Mouse (Mus musculus) forebrain, embryonic 13.5 days (tissue): Measurements from ENCODE around the gene Stxbp2. TPM values are rescaled to one million over a fixed set of nuclear protein-coding genes. Genes with fewer than 3 reads are reported as not detected.
A peak's percentile ranks its signal among the peaks of the same experiment; 100 is the strongest.

Source experiments
- ATAC-seq: fragments of 200-750 bp; cut with Nextera tagmentation; 2 replicates; pipeline ENCODE4 v1.8.0; 2017
- H3K27ac ChIP-seq: fragments of 300-500 bp; sonication (generic); 2 replicates; pipeline ENCODE4 v1.5.1; 2015; ENCODE audit warnings: inconsistent platforms, mild to moderate bottlenecking, moderate library complexity
- H3K27me3 ChIP-seq: fragments of 300-500 bp; sonication (generic); 2 replicates; pipeline ENCODE4 v1.6.1; 2015; ENCODE audit warnings: mild to moderate bottlenecking, inconsistent platforms
- H3K36me3 ChIP-seq: fragments of 300-500 bp; sonication (generic); 2 replicates; pipeline ENCODE4 v1.6.1; 2015; ENCODE audit warnings: mild to moderate bottlenecking, inconsistent platforms; ENCODE audit not compliant: poor library complexity, severe bottlenecking
- H3K4me1 ChIP-seq: fragments of 300-500 bp; sonication (generic); 2 replicates; pipeline ENCODE4 v1.6.1; 2015; ENCODE audit warnings: inconsistent platforms
- H3K4me2 ChIP-seq: fragments of 300-500 bp; sonication (generic); 2 replicates; pipeline ENCODE4 v1.6.1; 2015; ENCODE audit warnings: inconsistent platforms, mild to moderate bottlenecking, moderate library complexity
- H3K4me3 ChIP-seq: fragments of 300-500 bp; sonication (generic); 2 replicates; pipeline ENCODE4 v1.5.1; 2015; ENCODE audit warnings: mild to moderate bottlenecking, inconsistent platforms
- H3K9ac ChIP-seq: fragments of 300-500 bp; sonication (generic); 2 replicates; pipeline ENCODE4 v1.6.1; 2015; ENCODE audit warnings: mild to moderate bottlenecking, inconsistent platforms
- H3K9me3 ChIP-seq: fragments of 300-500 bp; sonication (generic); replicated peaks from 2 replicates; pipeline ENCODE4 v1.6.1; 2016; ENCODE audit warnings: inconsistent platforms
- WGBS: fragments of 180-500 bp; shearing (Covaris S2); methylation state at CpG from one replicate; pipeline ENCODE4 v1.1.7; 2015; 5-methylcytosine and 5-hydroxymethylcytosine counted together
- polyA plus RNA-seq: library from polyadenylated mRNA; unstranded; fragments of >200 nt; fragmentation: Nextera tagmentation; extraction: Ambion mirVana; gene quantifications from 2 replicates; pipeline ENCODE4 v1.2.1, GENCODE M21; 2015

The Stxbp2 gene
- polyA plus RNA-seq, 1 experiment from 2014 or later, result 35.7 TPM

- H3K4me3 ChIP-seq, result no peak overlapping the region
- H3K27me3 ChIP-seq, result no peaks in the 10 kb centered on the region
- WGBS, result 84% methylated on average over 16 of the region's 16 CpGs
- H3K4me1 ChIP-seq, result no peaks in the 10 kb centered on the region
- H3K4me2 ChIP-seq, result no peak overlapping the region
- no peak overlapping the region for H3K27ac ChIP-seq
- H3K9ac ChIP-seq, result no peak overlapping the region
- H3K9me3 ChIP-seq, result no peaks in the 10 kb centered on the region
- H3K36me3 ChIP-seq, result peaks cover 98% of the 10 kb centered on the region
- ATAC-seq, result 0 out of 2 replicates have a peak, but pooled peaks have one; percentile 17
Measured at GRCm38 (mm10) chr8:3606593-3606992, 24.2 kb upstream of the Stxbp2 start.

GRCm38 (mm10) chr8:3607822-3608221, 22.9 kb upstream of the Stxbp2 start:
- Histone ChIP-seq H3K4me1 (no peaks in the 10 kb centered on the region), H3K4me3 (no peak overlapping the region), H3K4me2 (no peak overlapping the region), H3K27me3 (no peaks in the 10 kb centered on the region), H3K9me3 (no peaks in the 10 kb centered on the region), H3K36me3 (peaks cover 98% of the 10 kb centered on the region), H3K9ac (no peak overlapping the region), H3K27ac (no peak overlapping the region)
- no peak for ATAC-seq
- 88% methylated on average over 7 of the region's 7 CpGs for WGBS

- WGBS, result 91% methylated on average over 12 of the region's 12 CpGs
- ATAC-seq, result no peak
Measured at GRCm38 (mm10) chr8:3609046-3609815, 21.5 kb upstream of the Stxbp2 start.

DNA sequence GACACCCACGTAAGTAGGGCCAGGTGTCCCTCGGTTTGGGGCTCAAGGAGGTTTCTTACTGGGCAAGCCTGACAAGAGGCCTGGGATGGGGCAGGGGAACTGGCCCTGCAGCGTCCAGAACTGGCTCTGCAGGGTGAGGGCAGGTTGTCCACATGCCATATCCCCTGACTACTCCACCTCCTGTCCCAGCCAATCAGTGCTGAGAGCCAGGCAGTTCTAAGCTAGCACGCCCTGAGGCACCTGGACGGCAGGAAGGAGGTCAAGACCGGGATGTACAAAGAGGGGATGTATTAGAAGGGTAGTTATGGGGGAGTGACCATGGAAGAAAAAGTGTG, 21.0 kb upstream of the Stxbp2 start:
- Histone ChIP-seq H3K36me3 (peaks cover 98% of the 10 kb centered on the region), H3K4me3 (no peak overlapping the region), H3K9ac (no peak overlapping the region), H3K4me1 (no peaks in the 10 kb centered on the region), H3K4me2 (no peak overlapping the region), H3K27ac (no peak overlapping the region), H3K9me3 (no peaks in the 10 kb centered on the region), H3K27me3 (no peaks in the 10 kb centered on the region)
- WGBS, result 86% methylated on average over 6 of the region's 6 CpGs
- no peak for ATAC-seq

More at GRCm38 (mm10) chr8:3609046-3609815, 21.5 kb upstream of the Stxbp2 start:
- Histone ChIP-seq H3K9ac (no peak overlapping the region), H3K9me3 (no peaks in the 10 kb centered on the region), H3K4me3 (no peak overlapping the region), H3K4me2 (no peak overlapping the region), H3K36me3 (peaks cover 98% of the 10 kb centered on the region), H3K27me3 (no peaks in the 10 kb centered on the region), H3K27ac (no peak overlapping the region), H3K4me1 (no peaks in the 10 kb centered on the region)

- H3K4me2 ChIP-seq, result peak within 1 kb of the TSS; percentile 87
- H3K27ac ChIP-seq, result no peak within 1 kb of the TSS
Measured at GRCm38 (mm10) chr8:3621199-3621970, 9.4 kb upstream of the Stxbp2 start, which contains the start of the genes Xab2 and Pet100. TSS of gene Xab2 (minus strand) at chr8:3621316. TSS of gene Pet100 (plus strand) at chr8:3621548.

DNA sequence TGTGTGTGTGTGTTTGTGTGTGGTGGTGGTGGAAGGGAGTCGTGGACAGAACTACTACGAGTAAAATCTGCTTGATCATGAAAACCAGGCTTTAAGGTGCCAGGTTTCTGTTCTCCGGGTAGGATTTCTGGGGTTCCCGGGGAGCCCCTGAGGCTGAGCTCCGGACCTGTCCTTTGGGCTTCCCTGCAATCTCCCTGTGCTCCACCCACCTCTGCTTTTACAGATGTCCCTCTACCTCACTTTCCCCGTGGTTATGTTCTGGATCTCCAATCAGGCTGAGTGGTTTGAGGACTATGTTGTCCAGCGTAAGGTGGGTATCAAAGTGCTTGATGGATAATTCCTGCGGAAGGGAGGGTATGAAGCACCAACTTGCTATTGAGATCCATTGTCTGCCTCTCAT, 8.6 kb upstream of the Stxbp2 start:
- no peaks in the 10 kb centered on the region for H3K27me3 ChIP-seq
- no peak overlapping the region for H3K27ac ChIP-seq
- ATAC-seq, result no peak
- H3K4me3 ChIP-seq, result peak overlapping the region; percentile 86
- H3K9me3 ChIP-seq, result no peaks in the 10 kb centered on the region
- H3K4me2 ChIP-seq, result peak overlapping the region; percentile 70
- peak overlapping the region; percentile 73; the same call in 1 of the 2 replicates for H3K9ac ChIP-seq
- peaks cover 22% of the 10 kb centered on the region for H3K4me1 ChIP-seq
- 62% methylated on average over 8 of the region's 8 CpGs for WGBS
- peaks cover 16% of the 10 kb centered on the region for H3K36me3 ChIP-seq

More at GRCm38 (mm10) chr8:3621199-3621970, 9.4 kb upstream of the Stxbp2 start, which contains the start of the genes Xab2 and Pet100:
- Histone ChIP-seq H3K9ac (peak within 1 kb of the TSS; percentile 85), H3K4me3 (peak within 1 kb of the TSS; percentile 86), H3K9me3 (no peaks in the 10 kb centered on the region), H3K27me3 (no peaks in the 10 kb centered on the region), H3K4me1 (peaks cover 22% of the 10 kb centered on the region), H3K36me3 (peaks cover 23% of the 10 kb centered on the region)
- 0% methylated on average over 37 of the region's 37 CpGs for WGBS
- peak; percentile 98 for ATAC-seq

- H3K27me3 ChIP-seq, result peaks cover 15% of the 10 kb centered on the region
- WGBS, result 57% methylated on average over 1 of the region's 1 CpGs
- H3K27ac ChIP-seq, result no peak within 1 kb of the TSS
- H3K4me3 ChIP-seq, result no peak within 1 kb of the TSS
- no peak within 1 kb of the TSS for H3K4me2 ChIP-seq
- H3K9ac ChIP-seq, result no peak within 1 kb of the TSS
- H3K9me3 ChIP-seq, result no peaks in the 10 kb centered on the region
- H3K4me1 ChIP-seq, result peaks cover 10% of the 10 kb centered on the region
- no peak for ATAC-seq
- no peaks in the 10 kb centered on the region for H3K36me3 ChIP-seq
Measured at GRCm38 (mm10) chr8:3625445-3625844, 5.3 kb upstream of the Stxbp2 start, which contains the start of gene Pcp2. TSS of gene Pcp2 (minus strand) at chr8:3625545.

GRCm38 (mm10) chr8:3626971-3627370, 3.8 kb upstream of the Stxbp2 start:
- H3K36me3 ChIP-seq, result no peaks in the 10 kb centered on the region
- H3K27me3 ChIP-seq, result peaks cover 15% of the 10 kb centered on the region
- WGBS, result 66% methylated on average over 5 of the region's 5 CpGs
- H3K4me1 ChIP-seq, result peaks cover 10% of the 10 kb centered on the region
- H3K9me3 ChIP-seq, result no peaks in the 10 kb centered on the region
- H3K27ac ChIP-seq, result no peak overlapping the region
- no peak for ATAC-seq
- H3K9ac ChIP-seq, result no peak overlapping the region
- no peak overlapping the region for H3K4me3 ChIP-seq
- no peak overlapping the region for H3K4me2 ChIP-seq

- Histone ChIP-seq H3K27ac (no peak overlapping the region), H3K36me3 (no peaks in the 10 kb centered on the region), H3K9ac (no peak overlapping the region), H3K4me1 (peaks cover 5% of the 10 kb centered on the region; the same call in 1 of the 2 replicates), H3K4me3 (no peak overlapping the region), H3K4me2 (no peak overlapping the region), H3K9me3 (no peaks in the 10 kb centered on the region), H3K27me3 (peaks cover 15% of the 10 kb centered on the region)
- 27% methylated on average over 5 of the region's 5 CpGs for WGBS
- peak; percentile 22; the same call in 1 of the 2 replicates for ATAC-seq
Measured at GRCm38 (mm10) chr8:3628014-3628413, 2.7 kb upstream of the Stxbp2 start.

- Histone ChIP-seq H3K4me3 (peak overlapping the region; percentile 53), H3K27ac (no peak overlapping the region), H3K9ac (peak overlapping the region; percentile 65; the same call in 1 of the 2 replicates), H3K4me2 (peak overlapping the region; percentile 74), H3K27me3 (peaks cover 15% of the 10 kb centered on the region), H3K4me1 (peaks cover 5% of the 10 kb centered on the region; the same call in 1 of the 2 replicates), H3K36me3 (peaks cover 5% of the 10 kb centered on the region; the same call in 1 of the 2 replicates), H3K9me3 (no peaks in the 10 kb centered on the region)
- 22% methylated on average over 8 of the region's 8 CpGs for WGBS
- no peak for ATAC-seq
Measured at GRCm38 (mm10) chr8:3631478-3631875, 722 bp downstream of the Stxbp2 start.

DNA sequence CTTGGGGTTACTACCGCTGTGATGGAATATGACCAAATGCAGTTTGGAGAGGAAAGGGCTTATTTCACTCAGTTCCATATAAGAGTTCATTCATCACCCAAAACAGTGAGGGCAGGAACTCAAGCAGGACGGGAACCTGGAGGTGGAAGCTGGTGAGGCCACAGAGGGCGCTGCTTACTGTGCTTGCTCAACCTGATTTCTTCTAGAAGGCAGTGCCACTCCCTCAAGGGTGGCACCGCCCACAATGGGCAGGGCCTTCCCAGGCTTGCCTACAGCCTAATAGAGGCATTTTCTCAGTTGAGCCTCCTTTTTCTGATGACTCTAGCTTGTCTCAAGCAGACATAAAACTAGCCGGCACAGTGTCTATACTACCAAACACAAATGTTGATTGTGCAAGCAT, 15.0 kb downstream of the Stxbp2 start:
- WGBS, result 28% methylated on average over 5 of the region's 5 CpGs
- Histone ChIP-seq H3K9me3 (no peaks in the 10 kb centered on the region), H3K4me1 (no peaks in the 10 kb centered on the region), H3K36me3 (0 out of 2 replicates have a peak, but pooled peaks cover 6% of the 10 kb centered on the region), H3K27ac (no peak overlapping the region), H3K9ac (no peak overlapping the region), H3K4me3 (no peak overlapping the region), H3K4me2 (no peak overlapping the region), H3K27me3 (no peaks in the 10 kb centered on the region)
- ATAC-seq, result no peak
